Mouse (Mus musculus): ENCODE measurements around the gene Vmn2r103. TPM values are rescaled to one million over a fixed set of nuclear protein-coding genes. Genes with fewer than 3 reads are reported as not detected.

Vmn2r103 gene
- polyA plus RNA-seq (2012; fragmentation: generic; extraction: Trizol) = not detected
- long read RNA-seq, experiment 1 = 0 reads
- long read RNA-seq, experiment 2 = 0 reads

- Histone ChIP-seq H3K79me2 (ENCODE audit: control insufficient read depth, insufficient read depth) (no peaks in the 10 kb centered on the region), H3ac (ENCODE audit: control insufficient read depth, insufficient read length, low read depth) (no peak within 1 kb of the TSS), H3K36me3 (ENCODE audit: control insufficient read depth, insufficient read depth) (no peaks in the 10 kb centered on the region), H3K79me3 (ENCODE audit: low read depth) (no peaks in the 10 kb centered on the region), H3K27me3 (ENCODE audit: control insufficient read depth, insufficient read depth, insufficient read length) (no peaks in the 10 kb centered on the region), H3K4me3 (ENCODE audit: insufficient read depth, poor library complexity, severe bottlenecking) (no peak within 1 kb of the TSS)
- TF ChIP-seq MYOD1 (IDR thresholded peaks at IDR 0.05; ENCODE audit: control insufficient read depth, insufficient read length, low read depth) = no peak
- TF ChIP-seq CTCF (IDR thresholded peaks at IDR 0.05; ENCODE audit: control insufficient read depth, insufficient read depth, insufficient read length) = no peak
- TF ChIP-seq MYOG (IDR thresholded peaks at IDR 0.05; ENCODE audit: control insufficient read depth, extremely low read depth, insufficient read length) = no peak
- TF ChIP-seq FOSL1 (IDR thresholded peaks at IDR 0.05; ENCODE audit: insufficient read depth, low read length, poor library complexity, severe bottlenecking) = no peak
- TF ChIP-seq CEBPB (IDR thresholded peaks at IDR 0.05; ENCODE audit: low read depth) = no peak
- TF ChIP-seq USF1 (IDR thresholded peaks at IDR 0.05; ENCODE audit: low read depth) = no peak
- TF ChIP-seq MAX (IDR thresholded peaks at IDR 0.05) = no peak
Observed at GRCm38 (mm10) chr17:19773063-19773462, at the start of gene Vmn2r103. Gene Vmn2r103 (plus strand): TSS chr17:19773363.

DNA sequence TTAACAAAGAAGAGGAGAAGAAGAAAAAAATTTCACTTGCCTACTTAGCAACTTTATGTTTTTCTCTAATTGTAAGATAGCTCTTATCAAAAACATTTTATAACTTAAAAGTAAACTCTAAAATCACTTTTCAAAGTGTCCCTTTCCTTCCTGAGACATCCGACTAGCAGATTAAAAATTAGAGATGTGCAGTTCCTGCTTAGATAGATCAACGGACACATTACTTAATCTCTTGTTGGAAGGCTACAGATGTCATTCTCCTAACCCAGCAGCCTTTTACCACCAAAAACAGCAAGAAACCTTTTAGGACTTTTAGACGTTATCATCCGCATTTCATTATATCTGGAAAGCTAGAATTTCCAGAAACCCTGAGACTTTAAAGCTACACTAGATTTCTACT, 5.8 kb downstream of the Vmn2r103 start:
- H3K36me3 ChIP-seq (ENCODE audit: control insufficient read depth, insufficient read depth) = no peaks in the 10 kb centered on the region
- no peaks in the 10 kb centered on the region for H3K79me3 ChIP-seq (ENCODE audit: low read depth)
- TF ChIP-seq USF1 (IDR thresholded peaks at IDR 0.05; ENCODE audit: low read depth) (no peak), MYOG (IDR thresholded peaks at IDR 0.05; ENCODE audit: control insufficient read depth, extremely low read depth, insufficient read length) (no peak), CTCF (IDR thresholded peaks at IDR 0.05; ENCODE audit: control insufficient read depth, insufficient read depth, insufficient read length) (no peak), FOSL1 (IDR thresholded peaks at IDR 0.05; ENCODE audit: insufficient read depth, low read length, poor library complexity, severe bottlenecking) (no peak), MYOD1 (IDR thresholded peaks at IDR 0.05; ENCODE audit: control insufficient read depth, insufficient read length, low read depth) (no peak), MAX (IDR thresholded peaks at IDR 0.05) (no peak), CEBPB (IDR thresholded peaks at IDR 0.05; ENCODE audit: low read depth) (no peak)
- H3ac ChIP-seq (ENCODE audit: control insufficient read depth, insufficient read length, low read depth) = no peak overlapping the region
- H3K4me3 ChIP-seq (ENCODE audit: insufficient read depth, poor library complexity, severe bottlenecking) = no peak overlapping the region
- H3K79me2 ChIP-seq (ENCODE audit: control insufficient read depth, insufficient read depth) = no peaks in the 10 kb centered on the region
- H3K27me3 ChIP-seq (ENCODE audit: control insufficient read depth, insufficient read depth, insufficient read length) = no peaks in the 10 kb centered on the region

GRCm38 (mm10) chr17:19789248-19789647, 16.1 kb downstream of the Vmn2r103 start:
- Histone ChIP-seq H3K36me3 (ENCODE audit: control insufficient read depth, insufficient read depth) (no peaks in the 10 kb centered on the region), H3K4me3 (ENCODE audit: insufficient read depth, poor library complexity, severe bottlenecking) (no peak overlapping the region), H3K79me3 (ENCODE audit: low read depth) (no peaks in the 10 kb centered on the region), H3ac (ENCODE audit: control insufficient read depth, insufficient read length, low read depth) (no peak overlapping the region), H3K27me3 (ENCODE audit: control insufficient read depth, insufficient read depth, insufficient read length) (no peaks in the 10 kb centered on the region), H3K79me2 (ENCODE audit: control insufficient read depth, insufficient read depth) (no peaks in the 10 kb centered on the region)
- TF ChIP-seq CTCF (IDR thresholded peaks at IDR 0.05; ENCODE audit: control insufficient read depth, insufficient read depth, insufficient read length) (no peak), USF1 (IDR thresholded peaks at IDR 0.05; ENCODE audit: low read depth) (no peak), CEBPB (IDR thresholded peaks at IDR 0.05; ENCODE audit: low read depth) (no peak), MAX (IDR thresholded peaks at IDR 0.05) (no peak), FOSL1 (IDR thresholded peaks at IDR 0.05; ENCODE audit: insufficient read depth, low read length, poor library complexity, severe bottlenecking) (no peak), MYOD1 (IDR thresholded peaks at IDR 0.05; ENCODE audit: control insufficient read depth, insufficient read length, low read depth) (no peak), MYOG (IDR thresholded peaks at IDR 0.05; ENCODE audit: control insufficient read depth, extremely low read depth, insufficient read length) (no peak)

Other genes with a start within 250 kb of the Vmn2r103 start
- not detected for gene Vmn2r101, start 196.1 kb upstream of the Vmn2r103 start, polyA plus RNA-seq (2012; fragmentation: generic; extraction: Trizol)
- not detected for gene Vmn2r102, start 113.0 kb upstream of the Vmn2r103 start, polyA plus RNA-seq (2012; fragmentation: generic; extraction: Trizol)

Measured in C2C12 (cell line).